Mouse (Mus musculus): ENCODE data around the gene Gm3012. TPM values are rescaled to one million over a fixed set of nuclear protein-coding genes. Genes with fewer than 3 reads are reported as not detected.

Gm3012 gene
- polyA plus RNA-seq (2017; shearing (Covaris generic)), result not detected

DNA sequence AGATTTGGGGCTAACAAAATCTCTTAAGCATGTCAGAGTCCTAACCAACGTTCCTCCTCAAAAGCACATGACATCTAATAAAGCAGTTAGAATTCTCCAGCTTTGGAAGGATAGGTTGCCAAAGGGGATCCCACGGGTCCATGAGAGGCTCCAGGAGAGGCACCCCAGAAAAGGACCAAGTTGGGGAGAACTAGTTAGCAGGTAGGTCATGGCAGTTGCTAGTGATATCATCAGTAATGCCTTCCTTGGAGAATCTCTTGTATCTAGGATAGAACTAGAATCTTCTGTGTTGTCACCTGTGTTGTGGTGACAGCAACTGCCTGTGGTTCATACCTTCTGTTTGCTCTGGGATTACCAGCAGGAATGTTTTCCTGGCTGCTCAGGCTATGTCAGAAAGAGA, at the start of gene Gm3012:
Gene Gm3012, plus strand, starts transcription at position 301 of the 400 bp plus-strand sequence.

DNA sequence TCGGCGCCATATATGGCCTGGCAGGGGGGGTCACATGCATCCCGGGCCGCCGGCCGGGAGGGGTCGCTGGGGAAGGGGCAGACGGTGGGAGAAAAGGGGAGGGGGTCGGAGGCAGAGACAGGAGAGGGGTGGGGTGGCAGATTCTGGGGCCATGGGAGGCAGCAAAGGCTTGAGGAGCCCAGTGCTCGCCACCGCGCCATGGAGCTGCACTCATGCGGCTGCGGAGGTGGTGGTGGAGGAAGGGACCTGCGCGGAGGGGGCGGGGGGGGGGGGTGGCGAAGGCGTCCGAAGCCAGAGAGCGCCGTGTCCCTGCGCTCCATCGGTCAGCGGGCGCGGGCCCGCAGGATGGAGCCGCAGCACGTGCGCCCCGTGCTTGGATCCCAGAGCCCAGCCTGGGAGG, 17.4 kb downstream of the Gm3012 start, which contains the start of gene Gm3020:
Gene Gm3020, plus strand, starts transcription at position 301 of the 400 bp plus-strand sequence.

DNA sequence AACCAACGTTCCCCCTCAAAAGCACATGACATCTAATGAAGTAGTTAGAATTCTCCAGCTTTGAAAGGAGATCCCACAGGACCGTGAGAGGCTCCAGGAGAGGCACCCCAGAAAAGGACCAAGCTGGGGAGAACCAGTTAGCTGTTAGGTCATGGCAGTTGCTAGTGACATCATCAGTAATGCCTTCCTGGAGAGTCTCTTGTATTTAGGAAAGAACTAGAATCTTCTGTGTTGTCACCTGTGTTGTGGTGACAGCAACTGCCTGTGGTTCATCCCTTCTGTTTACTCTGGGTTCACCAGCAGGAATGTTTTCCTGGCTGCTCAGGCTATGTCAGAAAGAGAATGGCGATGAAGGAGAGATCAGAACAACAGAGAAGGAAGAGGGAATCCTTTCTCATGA, 54.2 kb downstream of the Gm3012 start, which contains the start of gene Gm3043:
Gene Gm3043, plus strand, starts transcription at position 301 of the 400 bp plus-strand sequence.

Other genes with a start within 250 kb of the Gm3012 start
- gene Gm10413, start 239.4 kb upstream of the Gm3012 start, polyA plus RNA-seq (2017; shearing (Covaris generic)), result not detected
- not detected for gene Gm10409, start 221.9 kb upstream of the Gm3012 start, polyA plus RNA-seq (2017; shearing (Covaris generic))
- gene Gm3005, start 206.4 kb upstream of the Gm3012 start, polyA plus RNA-seq (2017; shearing (Covaris generic)), result not detected
- gene Gm10408, start 185.1 kb upstream of the Gm3012 start, polyA plus RNA-seq (2017; shearing (Covaris generic)), result not detected
- not detected for gene Gm3020, start 17.5 kb downstream of the Gm3012 start, polyA plus RNA-seq (2017; shearing (Covaris generic))
- not detected for gene Gm3043, start 54.3 kb downstream of the Gm3012 start, polyA plus RNA-seq (2017; shearing (Covaris generic))
- not detected for gene Gm3002, start 175.6 kb downstream of the Gm3012 start, polyA plus RNA-seq (2017; shearing (Covaris generic))
- gene Gm3033, start 211.7 kb downstream of the Gm3012 start, polyA plus RNA-seq (2017; shearing (Covaris generic)), result not detected
- not detected for gene Gm2916, start 249.7 kb downstream of the Gm3012 start, polyA plus RNA-seq (2017; shearing (Covaris generic))